Mouse (Mus musculus) liver, embryonic 16.5 days (tissue): ENCODE measurements around the gene Naa35. TPM values are rescaled to one million over a fixed set of nuclear protein-coding genes. Genes with fewer than 3 reads are reported as not detected.

ENCODE experiments used
- polyA plus RNA-seq: library from polyadenylated mRNA; unstranded; fragments of >200 nt; fragmentation: Nextera tagmentation; extraction: Ambion mirVana; gene quantifications from 2 replicates; pipeline ENCODE4 v1.2.1, GENCODE M21; 2015

Gene Naa35
- polyA plus RNA-seq, 1 experiment from 2014 or later = 23.0 TPM

Other genes starting within 250 kb of the Naa35 start
- 7.3 and 9.0 TPM in 2 replicates for gene Agtpbp1, start within 50 bp of the Naa35 start, polyA plus RNA-seq
- 36.8 and 38.6 TPM in 2 replicates for gene Golm1, start 90.6 kb downstream of the Naa35 start, polyA plus RNA-seq
- gene 4921517D22Rik, start 108.8 kb downstream of the Naa35 start, polyA plus RNA-seq = not detected in 2 replicates
- gene Spata31d1a, start 125.1 kb downstream of the Naa35 start, polyA plus RNA-seq = 0.12 TPM in 1 of 2 replicates, not detected in the other
- gene Spata31d1b, start 127.0 kb downstream of the Naa35 start, polyA plus RNA-seq = not detected in 2 replicates
- gene Spata31d1d, start 146.5 kb downstream of the Naa35 start, polyA plus RNA-seq = 0.02 TPM in 1 of 2 replicates, not detected in the other
- gene 1700014D04Rik, start 161.5 kb downstream of the Naa35 start, polyA plus RNA-seq = not detected in 2 replicates
- 224 and 231 TPM in 2 replicates for gene Isca1, start 184.6 kb downstream of the Naa35 start, polyA plus RNA-seq
- not detected in 2 replicates for gene Gm49354, start 197.0 kb downstream of the Naa35 start, polyA plus RNA-seq
- 57.3 and 59.6 TPM in 2 replicates for gene Tut7, start 237.9 kb downstream of the Naa35 start, polyA plus RNA-seq